Mouse (Mus musculus) CD4-positive helper T cell, adult 2 months (primary cell): Measurements from ENCODE around the gene Wwox.

Source experiments
- DNase-seq: peaks from one replicate; pipeline ENCODE4 v3.0.0-alpha.2; 2012; ENCODE audit warnings: low read depth, missing footprints, low spot score

Gene Wwox

GRCm38 (mm10) chr8:114853765-114854164, 414.3 kb downstream of the Wwox start:
- no peak for DNase-seq

- DNase-seq = no peak
Observed at GRCm38 (mm10) chr8:114855833-114856232, 416.4 kb downstream of the Wwox start.

- no peak for DNase-seq
Observed at GRCm38 (mm10) chr8:114865911-114866310, 426.5 kb downstream of the Wwox start.

- peak; percentile 46 for DNase-seq
Observed at GRCm38 (mm10) chr8:114869321-114869720, 429.9 kb downstream of the Wwox start.

GRCm38 (mm10) chr8:114870410-114870809, 431.0 kb downstream of the Wwox start:
- DNase-seq = peak; percentile 7

GRCm38 (mm10) chr8:114872491-114872890, 433.0 kb downstream of the Wwox start:
- DNase-seq = no peak

- DNase-seq = peak; percentile 49
Observed at GRCm38 (mm10) chr8:114875161-114875560, 435.7 kb downstream of the Wwox start.

GRCm38 (mm10) chr8:114876161-114876611, 436.7 kb downstream of the Wwox start:
- DNase-seq = no peak

GRCm38 (mm10) chr8:114876696-114877206, 437.3 kb downstream of the Wwox start:
- no peak for DNase-seq

- DNase-seq = no peak
Observed at GRCm38 (mm10) chr8:114877234-114877633, 437.8 kb downstream of the Wwox start.

GRCm38 (mm10) chr8:114878449-114879276, 439.2 kb downstream of the Wwox start:
- DNase-seq = peak; percentile 22

- DNase-seq = no peak
Observed at GRCm38 (mm10) chr8:114879277-114879568, 439.8 kb downstream of the Wwox start.

- peak; percentile 77 for DNase-seq
Observed at GRCm38 (mm10) chr8:114879678-114880077, 440.2 kb downstream of the Wwox start.

GRCm38 (mm10) chr8:114880475-114881135, 441.1 kb downstream of the Wwox start:
- peak; percentile 69 for DNase-seq

GRCm38 (mm10) chr8:114881891-114882401, 442.5 kb downstream of the Wwox start:
- DNase-seq = peak; percentile 67

GRCm38 (mm10) chr8:114882504-114882903, 443.0 kb downstream of the Wwox start:
- DNase-seq = no peak

- no peak for DNase-seq
Observed at GRCm38 (mm10) chr8:114882936-114883606, 443.6 kb downstream of the Wwox start.

- DNase-seq = peak; percentile 40
Observed at GRCm38 (mm10) chr8:114883967-114884366, 444.5 kb downstream of the Wwox start.

GRCm38 (mm10) chr8:114885026-114885592, 445.7 kb downstream of the Wwox start:
- no peak for DNase-seq

- DNase-seq = peak; percentile 83
Observed at GRCm38 (mm10) chr8:114888388-114888787, 448.9 kb downstream of the Wwox start.

GRCm38 (mm10) chr8:114889578-114890374, 450.3 kb downstream of the Wwox start:
- DNase-seq = peak; percentile 22
